Mouse (Mus musculus) ES-Bruce4 (cell line): ENCODE measurements around the gene Rnd1. TPM values are rescaled to one million over a fixed set of nuclear protein-coding genes. Genes with fewer than 3 reads are reported as not detected.

Source experiments
- H3K27ac ChIP-seq: 2 replicates; pipeline ENCODE4 v1.5.1; 2012; ENCODE audit warnings: low read length, inconsistent platforms; ENCODE audit not compliant: insufficient read depth
- H3K27me3 ChIP-seq: 2 replicates; pipeline ENCODE4 v1.6.1; 2012; ENCODE audit warnings: mild to moderate bottlenecking, low read length, inconsistent platforms; ENCODE audit not compliant: control insufficient read depth, poor library complexity, insufficient read depth, severe bottlenecking
- H3K36me3 ChIP-seq: 2 replicates; pipeline ENCODE4 v1.6.1; 2012; ENCODE audit warnings: inconsistent platforms, mild to moderate bottlenecking, low read length, moderate library complexity; ENCODE audit not compliant: control insufficient read depth, poor library complexity, insufficient read depth, severe bottlenecking
- H3K4me1 ChIP-seq: one replicate; pipeline ENCODE4 v1.8.1; 2011; ENCODE audit warnings: low read length; ENCODE audit not compliant: control insufficient read depth, insufficient read depth
- H3K4me3 ChIP-seq: 2 replicates; pipeline ENCODE4 v1.5.1; 2011; ENCODE audit warnings: low read depth, mild to moderate bottlenecking, low read length
- H3K9ac ChIP-seq: 2 replicates; pipeline ENCODE4 v1.6.1; 2012; ENCODE audit warnings: low read depth, mild to moderate bottlenecking, inconsistent platforms; ENCODE audit not compliant: poor library complexity, severe bottlenecking
- H3K9me3 ChIP-seq: replicated peaks from 2 replicates; pipeline ENCODE4 v1.6.1; 2012; ENCODE audit warnings: mild to moderate bottlenecking, low read length, inconsistent platforms; ENCODE audit not compliant: control insufficient read depth, poor library complexity, insufficient read depth, severe bottlenecking
- CTCF ChIP-seq: IDR thresholded peaks from one replicate; pipeline ENCODE4 v1.8.1; 2011; ENCODE audit warnings: low read depth, low read length
- EP300 ChIP-seq: IDR thresholded peaks from 2 replicates; pipeline ENCODE4 v1.6.1; 2011; ENCODE audit warnings: low read depth, low read length; ENCODE audit not compliant: insufficient read depth
- POLR2A ChIP-seq: IDR thresholded peaks from one replicate; pipeline ENCODE4 v1.8.1; 2011; ENCODE audit warnings: low read length; ENCODE audit not compliant: insufficient read depth
- polyA plus RNA-seq: library from polyadenylated mRNA; stranded (reverse); fragments of >200 nt; gene quantifications from 2 replicates; pipeline ENCODE4 v1.2.4, GENCODE M21; 2011; ENCODE audit warnings: low read depth; ENCODE audit not compliant: missing spikeins, insufficient read depth, insufficient read length

Rnd1 gene
- polyA plus RNA-seq, 1 experiment = 3.7 TPM

DNA sequence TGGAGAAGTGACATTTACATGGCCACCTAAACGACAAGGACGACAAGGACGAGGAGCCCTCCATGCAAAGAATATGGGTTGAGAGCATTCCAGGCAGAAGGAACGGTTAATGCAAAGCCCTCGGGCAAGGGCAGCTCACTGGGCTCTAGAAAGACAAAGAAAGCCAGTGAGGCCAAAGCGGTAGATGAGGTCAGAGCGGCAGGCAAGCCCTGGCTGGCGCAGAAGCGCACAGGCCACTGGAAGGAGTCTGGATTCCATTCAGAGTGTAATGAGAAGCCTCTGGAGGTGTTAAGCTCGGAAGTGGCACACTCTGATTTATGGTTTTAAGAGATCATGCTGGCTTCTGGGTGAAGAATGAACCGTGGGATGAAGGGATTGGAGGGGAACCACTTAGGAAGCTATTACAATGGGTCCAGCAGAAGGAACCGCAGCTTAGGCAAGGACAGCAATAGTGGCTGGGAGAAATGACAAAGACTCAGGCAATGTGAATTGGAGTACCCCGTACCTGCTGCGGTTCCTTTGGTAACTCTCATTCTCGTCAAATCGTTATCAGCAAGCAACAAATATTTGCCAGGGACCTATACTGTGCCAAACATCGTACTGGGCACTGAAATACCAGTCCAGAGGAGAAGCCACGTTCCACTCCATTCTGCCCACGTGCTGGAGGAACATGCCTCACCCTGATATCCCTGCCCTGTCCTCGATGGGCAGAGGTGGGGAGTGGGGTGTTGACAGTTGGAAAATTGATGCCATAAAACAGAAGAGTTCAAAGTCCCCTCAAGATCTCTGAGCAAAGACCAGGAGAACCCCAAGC lies 60.7 kb downstream of the Rnd1 start:
- Histone ChIP-seq H3K27ac (no peak overlapping the region), H3K27me3 (no peaks in the 10 kb centered on the region), H3K9ac (no peak overlapping the region), H3K4me1 (peaks cover 3% of the 10 kb centered on the region), H3K9me3 (no peaks in the 10 kb centered on the region), H3K4me3 (no peak overlapping the region), H3K36me3 (no peaks in the 10 kb centered on the region)
- no peak for TF ChIP-seq EP300

DNA sequence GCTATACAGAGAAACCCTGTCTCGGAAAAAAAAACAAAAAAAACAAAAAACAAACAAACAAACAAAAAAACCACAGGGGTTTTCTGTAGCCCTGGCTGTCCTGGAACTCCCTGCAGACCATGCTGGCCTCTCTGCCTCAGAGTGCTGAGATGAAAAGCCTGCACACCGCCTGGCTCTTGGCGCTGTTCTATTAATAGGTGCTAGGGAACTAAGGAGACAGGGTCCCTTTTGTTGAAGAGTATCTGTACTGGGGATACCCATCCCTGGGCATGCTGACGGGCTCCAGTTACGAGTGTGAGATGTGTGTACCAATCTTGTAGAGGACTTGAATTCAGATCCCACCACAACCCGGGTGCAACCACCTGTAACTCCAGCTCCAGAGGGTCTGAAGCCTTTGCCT lies 61.5 kb downstream of the Rnd1 start:
- H3K9me3 ChIP-seq = no peaks in the 10 kb centered on the region
- no peaks in the 10 kb centered on the region for H3K36me3 ChIP-seq
- no peak overlapping the region for H3K4me3 ChIP-seq
- no peak overlapping the region for H3K9ac ChIP-seq
- H3K4me1 ChIP-seq = peaks cover 3% of the 10 kb centered on the region
- TF ChIP-seq EP300 = no peak
- TF ChIP-seq POLR2A = no peak
- H3K27me3 ChIP-seq = no peaks in the 10 kb centered on the region
- no peak overlapping the region for H3K27ac ChIP-seq

DNA sequence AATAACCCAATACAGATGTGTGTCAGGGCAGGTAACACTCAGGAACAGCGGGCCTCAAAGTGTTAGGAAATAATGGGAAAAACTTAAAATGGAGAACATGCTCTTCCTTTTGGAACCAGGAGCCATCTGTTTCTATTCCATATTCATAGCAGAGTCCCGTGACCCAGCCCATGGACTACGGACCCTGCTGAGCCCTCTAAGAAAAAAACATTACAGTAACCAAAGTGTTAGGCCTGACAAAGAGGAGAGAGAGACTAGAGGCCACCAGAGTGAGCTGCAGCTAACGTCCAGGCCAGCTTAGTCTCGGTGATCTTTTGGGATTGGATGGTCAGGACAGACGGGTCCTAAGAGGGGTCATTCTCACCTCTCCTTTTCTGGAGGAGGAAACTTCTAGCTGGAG lies 62.3 kb downstream of the Rnd1 start:
- Histone ChIP-seq H3K9ac (no peak overlapping the region), H3K36me3 (no peaks in the 10 kb centered on the region), H3K27me3 (no peaks in the 10 kb centered on the region; the same call in 1 of the 2 replicates), H3K27ac (no peak overlapping the region), H3K4me1 (peaks cover 2% of the 10 kb centered on the region), H3K4me3 (no peak overlapping the region), H3K9me3 (no peaks in the 10 kb centered on the region)
- no peak for TF ChIP-seq POLR2A

DNA sequence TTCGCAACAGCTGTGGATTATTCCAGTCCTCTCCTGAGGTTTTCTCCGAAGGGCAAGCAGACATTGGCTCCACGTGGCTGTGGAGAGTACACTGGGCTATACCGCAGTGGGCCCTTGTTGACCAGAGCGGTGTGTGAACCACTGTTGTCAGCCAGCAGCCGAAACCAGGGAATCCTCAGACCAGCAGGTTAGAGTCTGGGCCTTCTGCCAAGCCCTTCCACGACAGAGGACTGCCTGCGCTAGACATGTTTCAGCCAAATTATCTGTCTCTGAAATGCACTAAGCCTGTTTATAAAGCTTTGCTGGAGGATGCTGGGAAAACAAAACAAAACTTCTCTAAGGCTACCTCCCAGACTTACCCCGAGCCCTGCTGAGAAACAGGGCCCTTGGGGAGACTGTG lies 62.7 kb downstream of the Rnd1 start:
- no peaks in the 10 kb centered on the region for H3K9me3 ChIP-seq
- H3K36me3 ChIP-seq = no peaks in the 10 kb centered on the region
- H3K4me3 ChIP-seq = no peak overlapping the region
- no peak overlapping the region for H3K27ac ChIP-seq
- peaks cover 4% of the 10 kb centered on the region for H3K27me3 ChIP-seq
- TF ChIP-seq EP300 = no peak
- TF ChIP-seq CTCF = no peak
- no peak for TF ChIP-seq POLR2A
- H3K9ac ChIP-seq = no peak overlapping the region
- H3K4me1 ChIP-seq = peaks cover 2% of the 10 kb centered on the region

Other genes starting within 250 kb of the Rnd1 start
- not detected in 2 replicates for gene Olfr282, start 246.2 kb downstream of the Rnd1 start, polyA plus RNA-seq
- gene Olfr281, start 224.9 kb downstream of the Rnd1 start, polyA plus RNA-seq = not detected in 2 replicates
- not detected in 2 replicates for gene OR5BS1P, start 207.6 kb downstream of the Rnd1 start, polyA plus RNA-seq
- gene Lalba, start 194.7 kb downstream of the Rnd1 start, polyA plus RNA-seq = not detected in 2 replicates
- gene Olfr279, start 185.1 kb downstream of the Rnd1 start, polyA plus RNA-seq = 0.10 TPM in 1 of 2 replicates, not detected in the other
- 116 and 119 TPM in 2 replicates for gene Kansl2, start 143.2 kb downstream of the Rnd1 start, polyA plus RNA-seq
- 66.8 and 73.1 TPM in 2 replicates for gene Ccnt1, start 106.5 kb downstream of the Rnd1 start, polyA plus RNA-seq
- 1.7 and 2.6 TPM in 2 replicates for gene 4930415O20Rik, start 106.5 kb downstream of the Rnd1 start, polyA plus RNA-seq
- gene Adcy6, start 67.4 kb downstream of the Rnd1 start, polyA plus RNA-seq = 12.5 and 12.8 TPM in 2 replicates
- 16.8 and 18.7 TPM in 2 replicates for gene Cacnb3, start 46.6 kb downstream of the Rnd1 start, polyA plus RNA-seq
- gene Ddx23, start 14.6 kb downstream of the Rnd1 start, polyA plus RNA-seq = 121 TPM in 2 replicates
- gene Ccdc65, start 30.7 kb upstream of the Rnd1 start, polyA plus RNA-seq = 0.85 TPM in 1 of 2 replicates, not detected in the other
- gene Fkbp11, start 50.7 kb upstream of the Rnd1 start, polyA plus RNA-seq = 28.2 and 30.0 TPM in 2 replicates
- gene Arf3, start 85.8 kb upstream of the Rnd1 start, polyA plus RNA-seq = 58.4 and 59.3 TPM in 2 replicates
- gene Wnt10b, start 100.7 kb upstream of the Rnd1 start, polyA plus RNA-seq = 1.7 and 1.8 TPM in 2 replicates
- not detected in 2 replicates for gene Wnt1, start 112.4 kb upstream of the Rnd1 start, polyA plus RNA-seq
- gene Ddn, start 132.0 kb upstream of the Rnd1 start, polyA plus RNA-seq = not detected in 2 replicates
- 51.0 and 61.0 TPM in 2 replicates for gene Prkag1, start 154.1 kb upstream of the Rnd1 start, polyA plus RNA-seq
- gene Kmt2d, start 193.7 kb upstream of the Rnd1 start, polyA plus RNA-seq = 51.9 and 62.2 TPM in 2 replicates
- gene Rhebl1, start 217.1 kb upstream of the Rnd1 start, polyA plus RNA-seq = 40.3 and 41.9 TPM in 2 replicates
- 0.40 and 0.78 TPM in 2 replicates for gene Dhh, start 221.1 kb upstream of the Rnd1 start, polyA plus RNA-seq
- gene Lmbr1l, start 240.8 kb upstream of the Rnd1 start, polyA plus RNA-seq = 30.9 and 33.4 TPM in 2 replicates